In the genomic region with DNA sequence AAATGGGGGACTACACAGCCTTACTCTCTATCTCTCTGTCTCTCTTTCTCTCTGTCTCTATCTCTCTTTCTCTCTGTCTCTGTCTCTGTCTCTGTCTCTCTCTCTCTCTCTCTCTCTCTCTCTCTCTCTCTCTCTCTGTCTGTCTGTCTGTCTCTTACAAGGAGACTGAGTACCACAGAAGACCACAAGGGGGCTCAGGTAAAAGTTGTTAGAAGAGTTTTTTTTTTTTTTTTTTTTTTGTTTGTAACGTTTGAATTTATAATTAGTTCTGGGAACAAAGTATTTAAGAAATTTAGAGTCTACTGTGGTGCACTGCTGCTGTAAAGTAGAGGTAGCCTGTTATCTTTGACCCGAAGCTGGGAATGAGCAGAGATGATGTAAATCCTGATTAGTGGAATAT, we compare ENCODE assay signal across 16 mouse cellular contexts.
"Had no signal": no experiment of that assay in that cellular context is flagged by ENCODE, and none has a peak within 500 bp of the region (broad histone marks: within the 10 kb centered on the region; RNA-seq: fewer than 3 reads in every experiment).

No protein-coding gene starts in this region.

- H3K27me3 ChIP-seq: kidney, embryonic 15.5 days; limb, embryonic 13.5 days; liver, embryonic 12.5 days; liver, embryonic 15.5 days; midbrain, embryonic 13.5 days had no signal

- H3K4me2 ChIP-seq: kidney, embryonic 15.5 days; limb, embryonic 13.5 days; liver, embryonic 12.5 days; liver, embryonic 15.5 days; midbrain, embryonic 13.5 days had no signal

- H3K4me3 ChIP-seq: kidney, embryonic 15.5 days; limb, embryonic 10.5 days; limb, embryonic 13.5 days; liver, embryonic 12.5 days; liver, embryonic 15.5 days; midbrain, embryonic 13.5 days had no signal

- ATAC-seq: liver, embryonic 12.5 days; midbrain, embryonic 13.5 days; midbrain, embryonic 16.5 days had no signal

- H3K36me3 ChIP-seq: kidney, embryonic 15.5 days; limb, embryonic 10.5 days; limb, embryonic 13.5 days; liver, embryonic 12.5 days; liver, embryonic 15.5 days; midbrain, embryonic 13.5 days had no signal

- H3K4me1 ChIP-seq: kidney, embryonic 15.5 days; limb, embryonic 10.5 days; limb, embryonic 13.5 days; liver, embryonic 12.5 days; liver, embryonic 15.5 days; midbrain, embryonic 13.5 days had no signal

- H3K9ac ChIP-seq: kidney, embryonic 15.5 days; limb, embryonic 13.5 days; liver, embryonic 12.5 days; liver, embryonic 15.5 days; midbrain, embryonic 13.5 days had no signal

- H3K9me3 ChIP-seq: kidney, embryonic 15.5 days; limb, embryonic 10.5 days; limb, embryonic 13.5 days; liver, embryonic 12.5 days; liver, embryonic 15.5 days; midbrain, embryonic 13.5 days had no signal

- H3K27ac ChIP-seq: kidney, embryonic 15.5 days; limb, embryonic 10.5 days; limb, embryonic 13.5 days; liver, embryonic 12.5 days; liver, embryonic 15.5 days; macrophage; midbrain, embryonic 13.5 days; stomach, postnatal 0 days had no signal

- DNase-seq: kidney, adult 11 months; kidney, adult 8-10 months; kidney, postnatal 10 days; liver; lung, adult 18-20 months; thymus, adult 2 months; thymus, postnatal 14 days had no signal
